Mouse (Mus musculus) forebrain, embryonic 11.5 days (tissue): ENCODE measurements around the gene Ngp. TPM values are rescaled to one million over a fixed set of nuclear protein-coding genes. Genes with fewer than 3 reads are reported as not detected.

Source experiments
- ATAC-seq: fragments of 200-750 bp; cut with Nextera tagmentation; replicated peaks from 2 replicates; pipeline ENCODE4 v1.8.0; 2017; ENCODE audit warnings: moderate TSS enrichment; ENCODE audit not compliant: low FRiP score
- DNase-seq: peaks from one replicate; pipeline ENCODE4 v3.0.0-alpha.2; 2017; ENCODE audit warnings: low spot score
- H3K27ac ChIP-seq: fragments of 300-500 bp; sonication (generic); 2 replicates; pipeline ENCODE4 v1.5.1; 2014; ENCODE audit warnings: low read depth, low read length
- H3K27me3 ChIP-seq: fragments of 300-500 bp; sonication (generic); 2 replicates; pipeline ENCODE4 v1.6.1; 2014; ENCODE audit warnings: mild to moderate bottlenecking, low read length, mixed read lengths; ENCODE audit not compliant: control insufficient read depth, insufficient read depth
- H3K36me3 ChIP-seq: fragments of 300-500 bp; sonication (generic); 2 replicates; pipeline ENCODE4 v1.6.1; 2014; ENCODE audit warnings: mild to moderate bottlenecking, low read length, moderate library complexity, mixed read lengths; ENCODE audit not compliant: control insufficient read depth, insufficient read depth
- H3K4me1 ChIP-seq: fragments of 300-500 bp; sonication (generic); replicated peaks from 2 replicates; pipeline ENCODE4 v1.6.1; 2014; ENCODE audit warnings: low read length, mixed read lengths; ENCODE audit not compliant: control insufficient read depth, insufficient read depth
- H3K4me2 ChIP-seq: fragments of 300-500 bp; sonication (generic); 2 replicates; pipeline ENCODE4 v1.6.1; 2014; ENCODE audit warnings: low read depth, mild to moderate bottlenecking, low read length, moderate library complexity, mixed read lengths; ENCODE audit not compliant: severe bottlenecking
- H3K4me3 ChIP-seq: fragments of 300-500 bp; sonication (generic); 2 replicates; pipeline ENCODE4 v1.5.1; 2014; ENCODE audit warnings: low read depth, low read length
- H3K9ac ChIP-seq: fragments of 300-500 bp; sonication (generic); 2 replicates; pipeline ENCODE4 v1.6.1; 2014; ENCODE audit warnings: low read length
- H3K9me3 ChIP-seq: fragments of 300-500 bp; sonication (generic); 2 replicates; pipeline ENCODE4 v1.6.1; 2016; ENCODE audit warnings: low read length, mixed read lengths; ENCODE audit not compliant: control insufficient read depth
- WGBS: fragments of 180-500 bp; shearing (Covaris S2); extraction: QIAGEN DNeasy Blood & Tissue Kit; methylation state at CpG from one replicate; pipeline ENCODE4 v1.1.7; 2014; 5-methylcytosine and 5-hydroxymethylcytosine counted together
- polyA plus RNA-seq: library from polyadenylated mRNA; unstranded; fragments of >200 nt; fragmentation: Nextera tagmentation; extraction: Ambion mirVana; gene quantifications from 2 replicates; pipeline ENCODE4 v1.2.1, GENCODE M21; 2014

Ngp gene
- polyA plus RNA-seq, 1 experiment from 2014 or later = 0.36 TPM

- DNase-seq (no peak), ATAC-seq (no peak)
- no peaks in the 10 kb centered on the region for H3K4me1 ChIP-seq
- WGBS = 93% methylated on average over 6 of the region's 6 CpGs
- H3K9ac ChIP-seq = no peak overlapping the region
- H3K9me3 ChIP-seq = no peaks in the 10 kb centered on the region; the same call in 1 of the 2 replicates
- no peak overlapping the region for H3K4me3 ChIP-seq
- no peak overlapping the region for H3K4me2 ChIP-seq
- no peaks in the 10 kb centered on the region for H3K36me3 ChIP-seq
- no peaks in the 10 kb centered on the region for H3K27me3 ChIP-seq
- no peak overlapping the region for H3K27ac ChIP-seq
These were observed 45.8 kb downstream of the Ngp start for GRCm38 (mm10) chr9:110465336-110465735.

GRCm38 (mm10) chr9:110466179-110466578 is 46.6 kb downstream of the Ngp start:
- Histone ChIP-seq H3K9ac (no peak overlapping the region), H3K4me3 (no peak overlapping the region), H3K27me3 (no peaks in the 10 kb centered on the region), H3K27ac (no peak overlapping the region), H3K4me2 (no peak overlapping the region), H3K36me3 (no peaks in the 10 kb centered on the region), H3K4me1 (no peaks in the 10 kb centered on the region), H3K9me3 (no peaks in the 10 kb centered on the region; the same call in 1 of the 2 replicates)
- 83% methylated on average over 3 of the region's 3 CpGs for WGBS
- ATAC-seq (no peak), DNase-seq (no peak)

Other genes with a start within 250 kb of the Ngp start
- 10.9 and 11.3 TPM in 2 replicates for gene Cspg5, start 176.0 kb upstream of the Ngp start, polyA plus RNA-seq
- 37.5 and 40.3 TPM in 2 replicates for gene Elp6, start 114.6 kb upstream of the Ngp start, polyA plus RNA-seq
- gene Scap, start 86.5 kb upstream of the Ngp start, polyA plus RNA-seq = 40.2 and 42.8 TPM in 2 replicates
- 17.7 and 21.1 TPM in 2 replicates for gene Ptpn23, start 11.5 kb upstream of the Ngp start, polyA plus RNA-seq
- gene Klhl18, start 56.9 kb downstream of the Ngp start, polyA plus RNA-seq = 9.1 and 9.8 TPM in 2 replicates
- 0.88 and 1.4 TPM in 2 replicates for gene Kif9, start 57.2 kb downstream of the Ngp start, polyA plus RNA-seq
- 48.7 and 56.9 TPM in 2 replicates for gene Setd2, start 112.8 kb downstream of the Ngp start, polyA plus RNA-seq
- gene Nradd, start 204.7 kb downstream of the Ngp start, polyA plus RNA-seq = 20.6 and 22.9 TPM in 2 replicates
- gene Nbeal2, start 234.4 kb downstream of the Ngp start, polyA plus RNA-seq = 2.2 and 2.4 TPM in 2 replicates
- 149 and 164 TPM in 2 replicates for gene Ccdc12, start 236.8 kb downstream of the Ngp start, polyA plus RNA-seq